Mouse (Mus musculus) heart, adult 2 months (tissue): ENCODE results near the gene Dpf3.

Experiments used
- EP300 ChIP-seq: fragments of 200-500 bp; IDR thresholded peaks from 2 replicates; pipeline ENCODE4 v1.6.1; 2011; ENCODE audit warnings: low read depth, low read length, control low read depth; ENCODE audit not compliant: insufficient read depth
- POLR2A ChIP-seq: fragments of 200-500 bp; IDR thresholded peaks from 2 replicates; pipeline ENCODE4 v1.6.1; 2011; ENCODE audit warnings: mild to moderate bottlenecking, low read depth, low read length, control low read depth; ENCODE audit not compliant: insufficient read depth

DNA sequence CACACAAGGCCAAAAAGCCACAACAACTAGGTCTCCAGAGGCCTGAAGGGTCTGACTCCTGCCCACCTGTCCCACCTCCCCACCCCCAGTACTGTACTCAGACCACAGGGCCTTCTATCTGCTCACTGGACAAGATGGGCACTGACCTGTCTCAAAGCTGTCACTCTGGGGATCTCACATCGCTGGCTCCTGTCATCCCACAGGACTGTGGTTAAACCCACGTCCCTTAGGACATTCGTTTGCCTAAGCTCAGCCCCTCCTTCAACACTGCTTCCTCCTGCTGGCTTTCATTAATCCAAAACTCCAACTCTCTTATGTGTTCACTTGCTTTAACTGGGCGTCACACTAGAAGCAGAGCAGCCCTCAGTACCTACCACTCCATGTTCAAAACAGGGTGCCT lies 159.0 kb downstream of the Dpf3 start:
- TF ChIP-seq EP300 = no peak
- TF ChIP-seq POLR2A = no peak
